Mouse (Mus musculus) ovary, postnatal 36 days (tissue): Measurements from ENCODE around the gene Ovch2.
"Not testable (repeated sequence)": the region's sequence is repeated elsewhere in the genome, so short reads cannot be mapped to it uniquely, and the experiment has no call there.

Experiments
- DNase-seq: peaks from one replicate; pipeline ENCODE4 v3.0.0; 2022; ENCODE audit warnings: low spot score, mixed read lengths

Ovch2 gene

DNA sequence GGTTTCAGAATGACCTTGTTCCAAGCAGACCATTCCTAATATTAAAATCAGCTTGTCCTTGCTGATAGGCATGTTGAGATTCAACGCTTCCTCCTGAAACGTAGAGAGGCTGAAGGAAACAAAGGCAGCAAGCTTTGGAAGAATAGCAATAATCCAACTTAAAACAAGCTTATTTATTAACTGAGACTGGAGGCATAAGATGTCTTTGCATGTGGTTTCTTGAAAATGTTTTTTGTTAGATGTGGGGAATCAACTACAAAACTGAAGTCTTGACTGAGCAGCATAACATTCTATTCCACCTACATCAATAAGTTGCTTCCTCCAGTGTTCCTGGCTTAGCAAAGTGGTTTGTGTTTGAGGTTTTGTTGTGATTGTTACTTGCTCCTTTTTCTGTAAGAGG is at the start of gene Ovch2:
Gene Ovch2, minus strand, starts transcription at position 101 of the 400 bp plus-strand sequence.
- DNase-seq: no peak

DNA sequence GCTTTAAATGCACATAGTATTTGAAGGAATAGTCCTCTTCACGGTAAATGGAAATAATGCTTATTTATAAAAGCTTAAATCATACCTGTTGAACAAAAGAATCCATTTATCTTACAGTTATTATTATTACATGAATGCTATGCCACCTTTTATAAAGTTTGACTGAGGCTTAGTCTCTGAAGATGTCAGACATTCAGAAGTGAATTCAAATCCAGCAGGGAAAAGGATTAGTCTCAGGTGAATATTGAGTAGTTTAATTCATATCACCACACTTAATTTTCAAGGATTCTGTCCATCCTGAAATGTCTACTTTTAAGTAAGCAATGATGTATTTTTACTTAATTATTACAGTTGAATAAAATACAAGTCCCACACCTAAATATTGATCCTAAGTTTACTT is 46.4 kb upstream of the Ovch2 start, which contains the start of gene Olfr470:
Gene Olfr470, minus strand, starts transcription at position 101 of the 400 bp plus-strand sequence.
- not testable (repeated sequence) for DNase-seq

DNA sequence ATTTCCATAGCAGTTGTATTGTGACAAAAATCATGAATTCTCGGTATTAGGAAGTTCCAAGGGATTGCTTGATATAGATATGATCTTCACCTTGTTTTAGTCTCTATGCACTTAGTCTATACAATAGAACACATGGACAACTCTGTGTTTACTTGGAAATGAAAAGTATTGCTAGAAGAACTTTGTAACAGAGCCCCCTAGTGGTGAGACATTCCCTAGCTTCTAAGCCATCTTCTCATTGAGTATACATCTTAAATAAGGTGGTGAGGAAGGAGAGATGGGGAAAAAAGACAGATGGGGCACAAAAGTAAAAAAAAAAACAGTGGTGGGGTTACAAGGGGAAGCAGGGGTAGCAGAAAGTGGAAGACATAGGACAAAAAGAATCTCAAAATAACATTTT is 40.7 kb upstream of the Ovch2 start:
- DNase-seq: no peak

DNA sequence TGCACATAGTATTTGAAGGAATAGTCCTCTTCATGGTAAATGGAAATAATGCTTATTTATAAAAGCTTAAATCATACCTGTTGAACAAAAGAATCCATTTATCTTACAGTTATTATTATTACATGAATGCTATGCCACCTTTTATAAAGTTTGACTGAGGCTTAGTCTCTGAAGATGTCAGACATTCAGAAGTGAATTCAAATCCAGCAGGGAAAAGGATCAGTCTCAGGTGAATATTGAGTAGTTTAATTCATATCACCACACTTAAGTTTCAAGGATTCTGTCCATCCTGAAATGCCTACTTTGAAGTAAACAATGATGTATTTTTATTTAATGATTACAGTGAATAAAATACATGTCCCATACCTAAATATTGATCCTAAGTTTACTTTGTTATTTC is 24.4 kb upstream of the Ovch2 start, which contains the start of gene Olfr469:
Gene Olfr469, minus strand, starts transcription at position 101 of the 400 bp plus-strand sequence.
- DNase-seq: not testable (repeated sequence)

DNA sequence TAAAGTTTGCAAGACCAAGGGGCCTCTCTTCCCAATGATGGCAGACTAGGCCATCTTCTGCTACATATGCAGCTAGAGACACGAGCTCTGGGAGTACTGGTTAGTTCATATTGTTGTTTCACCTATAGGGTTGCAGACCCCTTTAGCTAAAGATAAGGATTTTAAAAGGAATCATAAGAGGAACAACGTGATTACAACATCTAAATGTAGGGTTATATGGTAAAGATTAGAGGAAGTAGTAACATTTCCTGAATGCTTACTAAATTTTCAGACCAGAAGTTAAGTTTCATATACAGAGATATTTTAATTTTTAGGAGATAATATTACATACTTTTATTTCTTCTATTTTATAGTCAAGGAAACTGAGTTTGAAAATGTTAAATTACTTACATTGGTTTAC is 22.9 kb upstream of the Ovch2 start:
- not testable (repeated sequence) for DNase-seq

DNA sequence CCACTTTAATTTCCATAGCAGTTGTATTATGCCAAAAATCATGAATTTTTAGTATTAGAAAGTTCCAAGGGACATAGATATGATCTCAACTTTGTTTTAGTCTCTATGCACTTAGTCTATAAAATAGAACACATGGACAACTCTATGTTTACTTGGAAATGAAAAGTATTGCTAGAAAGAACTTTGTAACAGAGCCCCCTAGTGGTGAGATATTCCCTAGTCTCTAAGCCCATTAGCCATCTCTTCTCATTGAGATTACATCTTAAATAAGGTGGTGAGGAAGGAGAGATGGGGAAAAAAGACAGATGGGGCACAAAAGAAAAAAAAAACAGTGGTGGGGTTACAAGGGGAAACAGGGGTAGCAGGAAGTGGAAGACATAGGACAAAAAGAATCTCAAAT is 18.4 kb upstream of the Ovch2 start:
- DNase-seq: no peak

DNA sequence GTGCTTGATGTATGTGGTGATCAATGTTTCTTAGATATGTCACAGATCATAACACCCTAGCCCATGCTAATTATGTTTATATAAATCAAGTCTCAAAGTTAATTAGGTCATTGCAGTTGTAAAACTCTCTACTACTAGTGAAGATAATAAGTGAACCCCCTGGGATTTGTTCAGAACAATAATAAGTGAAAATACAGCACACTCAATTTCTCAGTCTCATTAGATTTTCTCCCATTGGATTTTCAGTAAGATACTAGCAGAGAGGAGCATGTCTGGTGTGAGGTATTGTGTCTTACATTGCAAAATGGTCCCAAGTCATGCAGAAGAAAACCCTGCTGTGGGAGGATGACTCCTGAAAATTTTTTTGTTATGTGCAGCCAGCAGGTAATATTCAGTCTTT is 11.0 kb upstream of the Ovch2 start, which contains the start of gene Olfr467:
Gene Olfr467, plus strand, starts transcription at position 301 of the 400 bp plus-strand sequence.
- DNase-seq: no peak

DNA sequence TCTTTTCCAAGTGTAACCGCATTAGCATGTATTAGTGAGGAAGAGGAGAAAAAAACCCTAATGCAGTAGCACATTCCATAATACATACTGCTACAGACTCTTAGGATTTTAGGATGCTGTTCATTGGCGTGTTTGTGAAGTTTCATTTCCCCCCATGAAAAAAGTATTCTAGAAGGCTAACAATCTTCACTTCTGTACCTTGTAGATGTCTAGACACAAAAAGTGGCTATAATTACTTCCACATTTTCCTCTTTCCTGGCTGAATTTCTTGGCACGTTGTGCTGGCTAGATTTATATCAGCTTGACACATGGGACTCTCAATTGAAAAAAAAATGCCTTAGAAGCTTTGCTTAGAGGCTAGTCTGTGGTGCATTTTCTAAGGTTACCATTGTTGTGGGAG is 1.1 kb upstream of the Ovch2 start:
- no peak for DNase-seq

DNA sequence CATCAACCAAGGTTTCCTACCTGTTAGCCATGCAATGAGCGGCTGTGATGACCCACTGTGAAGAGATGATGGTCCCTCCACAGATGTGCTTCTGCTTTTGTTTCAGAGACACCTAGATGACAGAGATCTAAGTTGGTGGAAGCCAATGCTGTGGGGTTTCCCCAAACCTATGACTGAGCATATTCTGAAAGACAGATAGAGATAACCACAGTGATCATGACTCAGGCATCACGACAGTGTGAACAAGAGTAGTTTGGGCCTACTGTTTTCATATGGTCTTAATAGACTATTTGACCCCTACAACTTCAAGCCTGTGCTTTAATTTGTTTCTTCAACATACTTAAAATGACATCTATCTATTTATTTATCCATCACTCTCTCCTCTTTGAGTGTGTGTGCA is 4.5 kb downstream of the Ovch2 start:
- DNase-seq: no peak

DNA sequence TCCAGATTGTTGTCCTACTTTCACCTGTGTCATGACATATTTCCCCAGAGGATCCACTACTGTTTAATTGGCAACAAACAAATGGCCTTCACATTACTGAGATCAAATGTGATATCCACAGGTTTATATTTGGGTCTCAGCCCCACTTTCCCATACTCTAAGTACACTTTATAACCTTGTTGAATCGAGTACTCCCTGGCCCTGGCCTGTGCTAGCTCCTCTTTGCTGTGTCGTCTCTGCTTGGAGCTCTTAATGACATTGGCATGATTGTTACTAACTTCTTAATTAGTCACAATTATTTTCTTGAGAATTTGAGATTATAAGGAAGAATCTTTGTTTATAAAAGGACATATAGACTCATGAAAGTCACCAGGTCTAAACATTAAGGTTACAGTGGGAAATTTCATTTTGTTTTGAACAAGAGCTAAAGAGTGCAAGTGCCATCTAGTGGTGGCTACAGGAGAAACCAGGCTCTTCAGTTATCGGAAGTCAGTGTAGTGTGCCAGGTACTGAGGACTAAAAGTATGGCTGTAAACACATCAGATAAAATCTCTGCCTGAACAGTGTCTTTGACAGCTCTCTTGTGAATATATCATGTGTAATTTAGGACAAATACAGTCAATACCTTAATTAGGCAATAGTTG is 12.9 kb downstream of the Ovch2 start:
- no peak for DNase-seq

DNA sequence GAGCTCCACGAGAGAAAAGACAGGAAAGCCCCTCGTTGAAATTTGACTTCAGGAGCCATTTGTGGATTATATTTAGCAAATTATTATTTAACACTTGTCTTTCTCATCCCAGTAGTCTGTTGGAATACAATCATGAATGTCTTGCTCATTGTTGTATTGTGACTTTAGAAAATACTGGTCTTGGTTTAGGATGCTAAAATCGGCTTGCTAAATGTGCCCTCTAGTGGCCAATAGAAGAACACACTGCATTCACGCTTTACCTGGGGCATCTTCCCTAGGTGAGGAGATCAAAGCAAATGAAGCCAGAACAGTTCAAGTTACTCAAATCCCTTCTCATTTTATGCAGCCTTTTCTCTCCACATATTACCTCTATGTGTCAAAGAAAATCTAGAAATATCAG is 21.4 kb downstream of the Ovch2 start:
- DNase-seq: no peak

DNA sequence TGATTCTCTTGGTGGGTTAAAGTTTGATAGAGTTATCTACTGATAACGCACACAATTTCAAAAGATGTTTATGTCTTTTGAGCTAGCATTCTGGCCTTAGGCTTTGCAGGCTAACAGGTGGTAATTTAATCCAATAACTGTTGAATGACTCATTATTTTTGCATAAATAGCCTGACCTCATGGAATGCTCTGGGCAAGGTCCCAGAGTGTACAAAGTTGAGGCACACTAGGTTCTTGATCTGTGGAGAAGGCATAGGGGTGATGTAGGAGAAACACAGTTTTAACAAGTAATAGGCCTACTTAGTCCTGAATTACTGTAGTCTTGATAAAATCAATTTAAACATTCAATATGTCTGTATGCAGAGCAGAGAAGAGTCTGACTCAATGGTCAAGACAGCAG is 22.8 kb downstream of the Ovch2 start:
- DNase-seq: no peak

DNA sequence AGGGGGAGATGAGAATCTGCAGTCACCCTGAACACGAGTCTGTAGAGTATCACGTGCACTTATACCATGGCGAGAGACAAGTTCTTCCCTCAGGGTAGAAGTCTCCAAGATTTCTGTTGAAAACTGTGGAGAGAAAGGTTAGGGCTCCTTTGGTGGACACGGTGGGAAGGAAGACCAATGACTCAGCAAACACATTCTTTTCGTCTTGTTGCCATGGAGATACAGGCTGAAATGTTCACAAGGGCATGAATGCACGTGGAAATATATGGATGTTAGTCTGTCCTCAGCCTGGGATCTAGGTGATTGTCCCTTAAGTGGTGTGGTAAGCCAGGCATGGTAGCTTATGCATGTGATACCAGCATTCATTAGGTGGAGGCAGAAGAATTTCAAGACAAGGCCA is 30.2 kb downstream of the Ovch2 start:
- no peak for DNase-seq

DNA sequence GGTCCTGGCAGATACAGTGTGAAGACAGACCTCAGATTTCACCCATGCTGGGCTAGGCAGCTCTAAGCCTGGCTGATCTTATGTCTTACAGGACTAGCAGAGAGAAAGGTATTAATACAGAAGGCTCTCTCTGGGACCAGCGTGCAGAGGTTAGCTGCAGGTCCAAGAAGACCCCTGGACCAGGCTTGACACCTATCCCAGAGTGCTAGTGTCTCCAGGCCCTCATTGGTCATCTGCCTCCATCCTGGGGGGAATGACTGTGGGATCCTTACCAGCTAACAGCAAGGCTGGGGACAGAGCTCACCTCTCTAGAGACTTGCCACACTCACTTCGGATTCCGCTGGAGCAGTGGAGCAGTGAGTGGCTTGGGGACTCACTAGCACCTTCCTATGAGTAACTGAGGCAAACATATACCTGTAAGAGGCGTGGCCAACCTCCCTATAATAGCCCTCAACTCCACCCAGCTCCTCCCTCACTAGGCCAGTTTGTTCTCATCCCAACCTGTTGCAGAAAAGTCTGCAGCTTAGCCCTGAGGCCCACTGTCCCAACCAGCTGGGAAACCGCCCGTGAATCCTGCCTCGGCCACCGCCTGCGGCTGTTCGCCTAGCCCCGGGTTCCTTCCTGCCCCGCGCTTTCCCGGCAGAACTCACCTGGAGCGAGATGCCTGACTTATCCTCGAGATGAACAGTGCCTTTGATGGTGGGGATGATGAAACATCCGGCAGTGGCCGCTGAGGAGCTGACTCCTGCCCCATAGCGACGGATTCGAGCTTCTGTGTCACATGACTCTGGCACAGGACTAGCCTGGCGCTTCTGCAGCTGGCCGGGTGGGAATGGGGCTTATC is 43.5 kb downstream of the Ovch2 start, which contains the start of gene Cyb5r2:
Gene Cyb5r2, minus strand, starts transcription at position 725 of the 844 bp plus-strand sequence.
- peak; percentile 17 for DNase-seq

DNA sequence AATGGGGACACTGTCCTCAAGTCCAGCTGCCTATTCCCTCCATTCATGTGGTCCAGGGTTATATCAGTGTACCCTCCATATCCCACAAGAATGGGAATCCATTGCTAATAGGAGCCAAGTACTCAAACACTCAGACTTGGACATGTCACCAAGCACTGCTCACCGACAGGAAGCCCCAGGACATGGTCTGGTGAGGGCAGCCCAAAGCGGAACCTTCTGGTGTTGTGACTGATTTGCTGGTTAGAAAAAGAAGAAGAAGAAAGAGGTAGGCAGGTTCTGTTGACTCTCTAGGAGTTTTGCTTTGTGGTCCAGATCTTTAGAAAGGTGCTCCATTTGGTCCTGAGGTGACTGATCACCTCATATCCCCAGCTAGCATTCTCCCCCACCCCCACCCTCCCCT is 44.3 kb downstream of the Ovch2 start:
- no peak for DNase-seq

DNA sequence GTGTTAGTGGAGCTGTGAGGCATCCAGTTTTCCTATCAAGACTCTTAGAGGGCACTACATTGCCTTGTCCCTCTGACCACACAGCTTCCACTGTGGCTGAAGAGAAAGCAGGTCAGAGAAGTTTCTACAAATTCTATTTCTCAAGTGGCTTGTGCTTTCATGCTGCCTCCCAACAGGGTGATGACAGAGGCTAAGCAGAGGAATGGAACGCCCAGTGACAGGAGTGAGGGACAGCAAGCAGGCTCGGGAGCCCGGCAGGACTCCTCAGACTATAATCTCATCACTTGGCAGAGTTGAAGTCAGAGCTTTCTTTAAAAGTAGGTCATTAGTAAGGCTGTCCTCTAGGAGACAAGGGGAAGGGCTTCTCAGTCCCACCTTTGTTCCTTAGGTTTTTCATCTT is 45.1 kb downstream of the Ovch2 start:
- no peak for DNase-seq

DNA sequence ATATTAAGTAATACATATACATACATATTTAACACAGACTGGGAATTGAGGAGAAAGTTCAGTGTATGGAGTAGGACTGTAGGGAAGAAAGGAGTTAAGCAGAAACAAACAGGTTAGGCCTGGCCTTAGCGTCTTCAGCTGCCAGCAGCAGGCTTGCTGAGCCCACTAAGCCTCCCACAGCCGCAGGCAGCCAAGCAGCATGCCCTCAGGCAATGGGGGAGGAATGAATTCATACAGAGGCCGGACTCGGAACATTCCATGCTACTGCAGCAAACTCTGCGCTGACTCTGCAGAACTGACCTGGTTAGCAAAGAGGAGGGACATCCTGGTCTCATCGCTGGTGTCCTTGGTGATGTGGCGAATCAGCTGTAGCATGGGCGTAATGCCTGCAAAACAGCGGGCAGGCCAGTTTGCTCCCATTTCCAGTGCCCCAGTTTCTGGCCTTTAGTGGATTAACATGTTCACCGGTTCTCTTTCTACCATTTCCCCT is 48.9 kb downstream of the Ovch2 start:
- DNase-seq: no peak

DNA sequence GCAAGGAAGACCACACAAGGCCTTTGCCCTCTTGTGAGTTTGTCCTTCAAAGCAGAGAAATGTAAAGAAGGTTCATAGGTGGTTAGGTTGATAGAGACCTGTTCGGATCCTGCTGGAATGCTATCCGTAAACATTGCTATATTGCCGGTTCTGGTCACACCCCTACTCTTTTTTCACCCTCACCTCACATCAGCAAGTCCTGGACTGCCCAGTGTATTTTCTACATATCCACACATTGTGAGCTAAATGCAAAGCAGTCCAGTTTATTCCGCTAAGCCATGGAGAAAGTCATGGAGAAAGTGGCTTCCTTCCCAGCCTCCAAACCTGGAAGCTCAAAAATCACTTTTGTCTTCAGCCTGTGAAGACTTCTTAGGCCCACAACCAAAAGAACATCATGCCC is 51.3 kb downstream of the Ovch2 start:
- no peak for DNase-seq

DNA sequence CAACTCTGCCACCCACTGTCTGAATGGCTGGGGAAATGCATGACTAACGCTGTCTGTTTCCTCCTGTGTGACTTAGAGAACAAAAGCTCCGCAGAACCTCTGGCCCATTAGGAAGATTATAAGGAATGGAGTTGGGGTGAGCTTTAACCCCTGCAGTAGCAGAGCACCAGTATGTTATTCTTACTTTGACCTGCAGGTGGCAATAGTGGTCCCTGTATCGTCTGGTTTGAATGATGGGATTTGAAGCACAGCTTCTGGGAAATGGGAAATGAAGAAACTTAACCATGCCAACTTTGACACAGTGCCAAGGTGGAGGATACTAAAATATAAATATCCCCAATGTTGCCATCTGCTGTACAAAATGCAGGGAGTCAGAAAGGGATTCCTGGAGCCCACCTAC is 51.7 kb downstream of the Ovch2 start:
- DNase-seq: no peak

DNA sequence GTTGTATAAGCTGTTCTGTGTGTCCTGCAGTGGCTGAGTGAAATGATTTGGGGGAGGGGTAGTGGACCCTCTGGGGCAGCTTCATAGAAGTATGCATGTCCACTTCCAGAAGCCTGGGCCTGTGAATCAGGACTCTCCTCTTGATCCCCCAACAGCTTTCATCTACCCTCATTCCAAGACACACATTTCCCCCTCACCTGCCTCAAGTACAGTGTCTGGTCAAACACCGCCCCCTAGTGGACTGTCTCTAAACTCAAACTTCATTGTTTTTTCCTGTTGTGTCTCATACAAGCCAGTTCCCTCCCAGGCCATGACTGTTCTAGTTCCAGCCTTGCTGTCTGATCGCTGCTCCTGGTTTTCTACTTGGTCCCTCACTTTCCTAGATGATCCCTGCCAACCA is 53.1 kb downstream of the Ovch2 start:
- peak; percentile 23 for DNase-seq

DNA sequence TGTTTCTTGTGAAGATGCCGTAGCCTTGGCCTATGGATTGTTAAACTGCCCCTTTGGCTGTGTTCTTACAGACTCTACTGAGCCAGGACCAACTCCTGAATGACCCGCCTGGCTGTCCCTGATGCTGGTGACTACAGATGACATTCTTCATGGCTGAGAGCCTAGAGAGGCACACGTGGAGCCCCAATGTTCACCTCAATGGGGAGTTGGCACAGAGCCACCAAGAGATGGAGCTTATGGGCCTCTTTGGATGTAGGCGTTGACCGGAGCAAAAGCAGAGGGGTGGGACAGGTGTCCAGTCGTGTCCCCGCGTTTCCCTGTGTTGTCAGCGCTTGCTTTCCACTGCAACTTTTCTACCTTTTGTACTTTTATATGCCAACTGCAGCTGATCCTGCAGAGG is 53.5 kb downstream of the Ovch2 start:
- no peak for DNase-seq

DNA sequence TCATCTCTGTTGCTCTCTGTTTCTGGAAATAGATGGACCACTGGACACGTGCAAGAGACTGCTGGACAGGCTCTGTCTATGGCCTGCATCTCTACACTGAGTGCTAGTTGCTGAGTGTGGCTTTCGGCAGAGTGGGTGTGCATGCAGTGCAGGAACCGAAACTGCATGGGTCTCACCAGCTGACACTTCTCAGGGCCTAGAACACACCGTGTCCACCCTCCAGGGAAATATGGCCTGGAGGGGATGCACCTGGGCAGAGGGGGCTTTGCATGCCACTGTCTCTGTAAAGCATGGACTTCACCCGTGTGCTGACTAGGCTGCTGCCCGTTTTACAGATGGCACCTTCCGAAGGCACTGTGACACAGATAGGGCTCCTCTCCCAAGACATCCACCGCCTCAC is 55.0 kb downstream of the Ovch2 start:
- no peak for DNase-seq

DNA sequence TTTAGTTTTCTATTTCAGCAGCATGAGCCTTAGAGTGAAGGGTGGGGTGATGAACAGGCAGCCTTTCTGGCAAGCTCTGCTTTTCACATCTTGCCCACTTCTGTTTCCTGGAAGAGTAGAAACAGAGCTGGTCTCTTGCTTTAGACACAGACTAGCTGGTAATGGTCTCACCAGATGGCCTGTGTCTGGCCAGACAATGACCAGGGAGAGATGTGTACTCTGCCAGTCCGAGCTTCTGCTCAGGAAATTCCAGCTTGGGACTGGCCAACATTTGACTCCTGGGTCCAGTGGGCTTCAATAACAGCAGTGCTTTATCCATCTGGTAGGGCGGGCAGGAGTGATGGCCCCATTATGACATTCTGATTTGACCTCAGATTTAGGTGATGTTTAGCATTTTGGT is 55.9 kb downstream of the Ovch2 start:
- DNase-seq: no peak
